Mouse (Mus musculus) Patski (cell line): ENCODE measurements at regions not wholly inside any gene's neighbourhood (a gene's known extent, or its start where the extent isn't known, plus 50 kb on each side); places are given as distances from the start of the nearest gene placed in this dataset.

ENCODE experiments used
- ATAC-seq: fragments of 100-300 bp; one replicate; pipeline ENCODE4 v1.8.0; 2021
- CTCF ChIA-PET: fragments of 350-600 bp; sonication (Branson Sonifier 250); formaldehyde crosslinking; loops from one replicate; lab custom pipeline; 2022; ENCODE audit warnings: inconsistent platforms; lab: Charles Lee
- POLR2A ChIA-PET: fragments of 350-600 bp; sonication (Branson Sonifier 250); formaldehyde crosslinking; loops from one replicate; lab custom pipeline; 2022; ENCODE audit warnings: antibody characterized with exemption, inconsistent platforms; lab: Charles Lee
- DNase-seq: peaks from one replicate; pipeline ENCODE4 v3.0.0-alpha.2; 2011; ENCODE audit warnings: low read depth, low spot score
- H3K27me3 ChIP-seq: fragments of 371-371 bp; one replicate; pipeline ENCODE4 v1.5.1; 2021
- CTCF ChIP-seq: fragments of 100-300 bp; IDR thresholded peaks from one replicate; pipeline ENCODE4 v1.5.1; 2021
- in situ Hi-C: fragments of 300-500 bp; cut with MboI; formaldehyde crosslinking; loops from 3 replicates; pipeline ENCODE4 v1.11.1; 2018; ENCODE audit warnings: low pct_unique_long_range_greater_than_20kb, mixed read lengths

GRCm38 (mm10) chr13:6751149-6751548 is 102.6 kb upstream of the Pfkp start:
- TF ChIP-seq CTCF: no peak
- CTCF ChIA-PET: no interaction called here
- ATAC-seq (no peak), DNase-seq (no peak)
- POLR2A ChIA-PET: no interaction called here
- peaks cover 26% of the 10 kb centered on the region for H3K27me3 ChIP-seq
- in situ Hi-C loops: no loop called here

GRCm38 (mm10) chr13:6741916-6742315 is 93.3 kb upstream of the Pfkp start:
- peaks cover 34% of the 10 kb centered on the region for H3K27me3 ChIP-seq
- TF ChIP-seq CTCF: no peak
- POLR2A ChIA-PET: no interaction called here
- ATAC-seq (no peak), DNase-seq (no peak)
- in situ Hi-C loops: no loop called here
- CTCF ChIA-PET: no interaction called here

GRCm38 (mm10) chr13:6736984-6737566 is 88.5 kb upstream of the Pfkp start:
- in situ Hi-C loops: no loop called here
- TF ChIP-seq CTCF: peak; percentile 28
- ChIA-PET POLR2A (no interaction called here), CTCF (interaction anchor here (1.4 kb wide), 1 partner anchor 17 kb away, joined by 11 read pairs; no protein-coding TSS in a partner anchor)
- peaks cover 21% of the 10 kb centered on the region for H3K27me3 ChIP-seq
- ATAC-seq (no peak), DNase-seq (no peak)
